Mouse (Mus musculus): ENCODE measurements around the gene Acvrl1. TPM values are rescaled to one million over a fixed set of nuclear protein-coding genes. Genes with fewer than 3 reads are reported as not detected.

Gene Acvrl1
- 7.3 and 7.4 TPM in 2 replicates for polyA plus RNA-seq (2016; fragmentation: Nextera tagmentation; extraction: Ambion mirVana)

DNA sequence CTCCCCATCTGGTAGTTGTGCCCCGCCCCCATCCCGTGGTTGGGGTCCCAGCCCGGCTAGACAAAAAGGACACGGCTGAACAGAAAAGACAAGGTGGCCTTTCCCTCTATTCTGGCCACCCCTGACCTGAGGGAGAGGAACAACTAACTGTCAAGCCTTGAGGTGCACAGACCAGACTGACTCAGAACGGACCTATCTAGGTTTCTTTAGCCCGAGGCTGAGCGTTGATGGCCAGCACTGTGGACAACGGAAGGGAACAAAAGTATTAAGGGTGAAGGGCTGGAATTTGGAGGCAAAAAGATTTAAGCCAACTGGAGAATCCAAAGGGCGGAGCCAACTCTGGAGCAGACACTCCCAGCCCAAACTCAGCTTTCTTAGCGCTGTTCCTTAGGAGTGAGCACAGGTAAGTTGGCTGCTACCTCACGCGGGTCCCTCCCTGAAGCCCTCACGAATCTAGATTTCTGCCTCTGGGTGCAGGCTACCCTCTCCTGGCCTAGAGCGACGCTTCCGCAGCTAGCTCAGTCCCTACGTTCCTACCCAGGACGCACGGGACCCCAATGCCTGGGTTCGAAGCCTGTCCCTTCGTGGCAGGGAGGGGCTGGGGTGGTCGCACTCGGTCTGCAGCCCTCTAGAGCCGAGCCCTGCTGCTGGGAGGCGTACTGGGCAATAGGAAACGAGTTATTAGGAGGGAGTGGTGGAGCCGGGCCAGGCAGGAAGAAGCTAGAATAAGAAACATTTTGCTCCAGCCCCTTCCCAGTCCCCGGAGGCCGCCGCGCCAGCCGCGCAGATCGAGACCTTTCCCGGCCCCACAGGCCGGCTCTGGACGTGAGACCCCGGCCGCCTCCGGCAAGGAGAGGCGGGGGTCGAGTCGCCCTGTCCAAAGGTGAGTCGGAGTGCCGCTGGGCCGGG is at the start of gene Acvrl1:
TSS of gene Acvrl1 (plus strand) at position 342 of the 909 bp plus-strand sequence.
- Histone ChIP-seq H3K4me3 (replicated peaks) (peak within 1 kb of the TSS; percentile 45), H3K4me2 (peak within 1 kb of the TSS; percentile 75), H3K9ac (replicated peaks) (peak within 1 kb of the TSS; percentile 65), H3K9me3 (peaks cover 7% of the 10 kb centered on the region; the same call in 1 of the 2 replicates), H3K27me3 (peaks cover 51% of the 10 kb centered on the region), H3K27ac (no peak within 1 kb of the TSS), H3K36me3 (no peaks in the 10 kb centered on the region), H3K4me1 (replicated peaks) (peaks cover 30% of the 10 kb centered on the region)
- peak; percentile 20; the same call in 1 of the 2 replicates for ATAC-seq (ENCODE audit: insufficient number of reproducible peaks, insufficient read depth, low FRiP score, low TSS enrichment, low read depth)
- 5% methylated on average over 46 of the region's 46 CpGs for WGBS

DNA sequence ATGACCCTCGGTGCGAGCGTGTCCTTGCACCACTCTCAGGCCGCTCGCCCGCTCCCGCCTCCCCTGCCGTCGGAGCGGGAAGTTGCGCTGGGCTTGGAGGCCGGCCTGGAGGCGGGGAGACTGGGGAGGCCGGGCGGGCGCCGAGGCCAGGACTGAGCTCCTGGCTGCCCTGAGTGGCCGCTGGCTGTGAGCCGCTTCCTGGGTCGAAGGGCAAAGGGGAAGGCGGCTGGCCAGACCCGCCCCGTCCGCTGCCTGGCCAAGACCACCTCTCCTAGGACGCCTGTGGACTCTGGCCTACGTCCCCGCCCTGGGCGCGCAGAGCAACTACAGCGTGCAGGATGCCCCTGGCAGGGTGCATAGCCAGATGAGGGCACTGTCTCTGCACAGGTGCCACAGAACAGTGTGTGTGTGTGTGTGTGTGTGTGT is 49.6 kb upstream of the Acvrl1 start:
- H3K4me3 ChIP-seq (replicated peaks), result peak overlapping the region; percentile 98
- under 1% methylated on average over 30 of the region's 30 CpGs for WGBS
- no peaks in the 10 kb centered on the region for H3K9me3 ChIP-seq
- peak; percentile 72 for ATAC-seq (ENCODE audit: insufficient number of reproducible peaks, insufficient read depth, low FRiP score, low TSS enrichment, low read depth)
- H3K9ac ChIP-seq (replicated peaks), result peak overlapping the region; percentile 96
- H3K36me3 ChIP-seq, result peaks cover 5% of the 10 kb centered on the region; the same call in 1 of the 2 replicates
- H3K4me2 ChIP-seq, result peak overlapping the region; percentile 85
- H3K27me3 ChIP-seq, result no peaks in the 10 kb centered on the region
- peaks cover 67% of the 10 kb centered on the region for H3K4me1 ChIP-seq (replicated peaks)
- peak overlapping the region; percentile 92 for H3K27ac ChIP-seq

DNA sequence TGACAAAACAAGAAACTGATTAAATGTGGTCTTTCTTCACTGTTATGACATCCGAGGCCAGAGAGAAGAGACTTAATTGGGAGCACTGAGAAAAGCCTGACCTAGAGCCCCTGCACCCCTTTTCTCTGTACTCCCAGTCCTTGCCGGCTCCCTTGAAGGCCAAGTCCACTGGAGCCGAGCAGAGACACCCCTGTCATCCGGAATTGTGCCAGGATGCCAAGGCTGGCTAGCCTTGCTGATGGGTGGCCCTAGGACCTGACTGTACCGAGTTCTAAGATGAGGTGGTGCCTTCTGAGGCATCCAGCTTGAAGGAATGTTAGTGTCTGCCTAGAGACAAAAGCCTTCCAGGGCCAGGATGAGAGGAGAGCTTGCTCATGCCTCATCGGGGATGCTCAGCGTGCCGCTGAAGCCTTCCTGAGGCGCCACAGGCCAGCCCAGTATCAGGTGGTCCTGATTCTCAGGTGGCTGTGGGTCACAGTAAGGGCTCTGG is 48.2 kb upstream of the Acvrl1 start:
- H3K4me2 ChIP-seq, result no peak overlapping the region
- WGBS, result 81% methylated on average over 9 of the region's 9 CpGs
- no peaks in the 10 kb centered on the region for H3K27me3 ChIP-seq
- no peaks in the 10 kb centered on the region for H3K9me3 ChIP-seq
- H3K36me3 ChIP-seq, result no peaks in the 10 kb centered on the region
- no peak overlapping the region for H3K4me3 ChIP-seq (replicated peaks)
- H3K27ac ChIP-seq, result no peak overlapping the region
- H3K4me1 ChIP-seq (replicated peaks), result peaks cover 67% of the 10 kb centered on the region
- no peak for ATAC-seq (ENCODE audit: insufficient number of reproducible peaks, insufficient read depth, low FRiP score, low TSS enrichment, low read depth)
- no peak overlapping the region for H3K9ac ChIP-seq (replicated peaks)

DNA sequence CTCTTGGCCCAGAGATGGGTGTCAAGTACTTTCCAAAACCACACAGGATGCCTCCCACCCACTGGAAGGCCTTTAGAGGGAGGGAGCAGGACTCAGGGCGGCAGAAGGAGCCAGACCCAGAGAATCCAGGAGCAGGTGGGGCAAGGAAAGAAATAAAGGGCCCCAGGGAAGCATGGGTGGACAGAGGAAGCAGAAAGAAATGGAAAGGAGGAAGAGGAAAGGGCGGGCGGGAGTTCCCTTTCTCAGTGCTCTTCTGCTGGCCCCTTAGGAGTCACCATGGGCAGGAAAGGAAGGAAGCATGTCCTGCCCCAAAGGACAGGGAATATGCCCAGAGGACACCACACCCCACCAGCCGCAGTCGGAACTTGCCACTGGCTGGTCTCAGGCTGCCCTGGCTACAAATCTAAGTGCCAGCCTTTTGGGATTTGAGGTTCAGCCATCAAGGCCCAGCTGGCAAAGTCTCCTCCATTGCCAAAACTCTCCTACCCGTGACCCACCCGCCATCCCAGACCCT is 47.2 kb upstream of the Acvrl1 start:
- ATAC-seq (ENCODE audit: insufficient number of reproducible peaks, insufficient read depth, low FRiP score, low TSS enrichment, low read depth), result no peak
- H3K9ac ChIP-seq (replicated peaks), result no peak overlapping the region
- H3K27me3 ChIP-seq, result no peaks in the 10 kb centered on the region
- H3K36me3 ChIP-seq, result no peaks in the 10 kb centered on the region
- WGBS, result 72% methylated on average over 7 of the region's 7 CpGs
- H3K27ac ChIP-seq, result peak overlapping the region; percentile 82
- H3K4me1 ChIP-seq (replicated peaks), result peaks cover 57% of the 10 kb centered on the region
- no peak overlapping the region for H3K4me3 ChIP-seq (replicated peaks)
- H3K4me2 ChIP-seq, result no peak overlapping the region
- H3K9me3 ChIP-seq, result no peaks in the 10 kb centered on the region

DNA sequence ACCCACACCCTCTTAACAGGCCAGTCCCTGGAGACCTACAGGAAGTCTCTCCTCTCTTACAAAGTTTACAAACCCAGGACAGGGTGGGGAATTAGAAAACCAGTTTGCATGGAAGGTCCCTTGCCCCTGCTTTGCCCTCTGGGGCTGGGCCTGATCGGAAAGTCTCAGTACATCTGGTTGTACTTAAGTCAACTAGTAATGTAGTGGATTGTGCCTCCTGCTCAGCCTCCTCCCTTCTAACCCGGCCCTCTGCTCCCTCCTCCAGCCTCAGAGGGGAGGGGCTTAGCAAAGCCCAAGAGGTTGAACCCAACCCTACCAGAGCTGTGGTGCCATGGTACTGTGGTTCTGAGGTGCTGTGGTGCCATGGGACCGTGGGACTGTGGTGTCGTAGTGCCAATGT is 46.1 kb upstream of the Acvrl1 start:
- H3K27me3 ChIP-seq, result no peaks in the 10 kb centered on the region
- H3K27ac ChIP-seq, result peak overlapping the region; percentile 82
- no peaks in the 10 kb centered on the region for H3K9me3 ChIP-seq
- H3K9ac ChIP-seq (replicated peaks), result no peak overlapping the region
- H3K4me2 ChIP-seq, result peak overlapping the region; percentile 3; the same call in 1 of the 2 replicates
- H3K4me1 ChIP-seq (replicated peaks), result peaks cover 45% of the 10 kb centered on the region
- no peaks in the 10 kb centered on the region for H3K36me3 ChIP-seq
- WGBS, result 38% methylated on average over 4 of the region's 4 CpGs
- ATAC-seq (ENCODE audit: insufficient number of reproducible peaks, insufficient read depth, low FRiP score, low TSS enrichment, low read depth), result peak; percentile 53; the same call in 1 of the 2 replicates
- no peak overlapping the region for H3K4me3 ChIP-seq (replicated peaks)

DNA sequence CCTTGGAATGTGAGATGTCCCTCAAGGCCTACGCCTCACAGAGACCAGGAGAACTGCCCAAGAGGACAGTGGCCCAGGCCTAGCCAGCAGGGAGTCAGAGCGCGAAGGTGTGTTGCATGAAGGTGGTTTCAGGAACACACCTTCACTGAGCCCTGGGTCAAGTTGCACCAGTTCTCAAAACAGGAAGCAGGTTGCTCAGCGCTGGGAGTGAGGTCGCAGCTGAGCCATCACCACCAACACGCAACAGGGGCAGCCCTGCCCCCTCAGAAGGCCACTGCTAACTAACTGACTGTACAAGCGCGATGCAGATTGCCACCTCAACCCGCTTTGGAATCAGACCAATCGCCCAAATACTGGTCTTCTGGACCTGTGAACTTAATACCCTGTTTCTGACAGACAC is 43.8 kb upstream of the Acvrl1 start:
- no peaks in the 10 kb centered on the region for H3K9me3 ChIP-seq
- WGBS, result 71% methylated on average over 10 of the region's 10 CpGs
- H3K27me3 ChIP-seq, result no peaks in the 10 kb centered on the region
- ATAC-seq (ENCODE audit: insufficient number of reproducible peaks, insufficient read depth, low FRiP score, low TSS enrichment, low read depth), result no peak
- H3K4me3 ChIP-seq (replicated peaks), result no peak overlapping the region
- H3K36me3 ChIP-seq, result no peaks in the 10 kb centered on the region
- peaks cover 41% of the 10 kb centered on the region for H3K4me1 ChIP-seq (replicated peaks)
- H3K4me2 ChIP-seq, result no peak overlapping the region
- H3K27ac ChIP-seq, result 0 out of 2 replicates have a peak overlapping the region, but pooled peaks have one; percentile 35
- no peak overlapping the region for H3K9ac ChIP-seq (replicated peaks)

DNA sequence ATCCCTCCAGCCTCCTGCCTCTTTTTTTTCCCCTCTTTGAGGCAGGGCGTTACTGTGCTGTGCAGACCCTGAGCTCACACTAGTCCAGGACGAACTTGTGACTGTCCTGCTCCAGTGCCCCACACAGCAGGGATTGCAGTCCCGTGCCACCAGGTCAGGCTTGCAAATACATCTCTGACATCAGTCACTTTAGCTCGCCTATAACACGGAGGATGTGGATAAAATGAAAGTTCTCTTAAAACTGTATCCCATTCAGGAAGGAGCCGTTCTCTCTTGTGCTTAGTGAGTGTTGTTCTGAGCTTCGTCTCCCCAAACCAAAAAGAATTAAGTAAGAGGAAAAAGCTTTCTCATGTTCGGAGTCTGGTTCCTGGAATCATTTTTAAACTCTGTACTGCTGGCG is 41.9 kb upstream of the Acvrl1 start:
- Histone ChIP-seq H3K9me3 (no peaks in the 10 kb centered on the region), H3K4me3 (replicated peaks) (no peak overlapping the region), H3K36me3 (no peaks in the 10 kb centered on the region), H3K4me2 (no peak overlapping the region), H3K27me3 (no peaks in the 10 kb centered on the region), H3K4me1 (replicated peaks) (peaks cover 27% of the 10 kb centered on the region), H3K9ac (replicated peaks) (no peak overlapping the region), H3K27ac (peak overlapping the region; percentile 14; the same call in 1 of the 2 replicates)
- no peak for ATAC-seq (ENCODE audit: insufficient number of reproducible peaks, insufficient read depth, low FRiP score, low TSS enrichment, low read depth)
- 74% methylated on average over 9 of the region's 9 CpGs for WGBS

DNA sequence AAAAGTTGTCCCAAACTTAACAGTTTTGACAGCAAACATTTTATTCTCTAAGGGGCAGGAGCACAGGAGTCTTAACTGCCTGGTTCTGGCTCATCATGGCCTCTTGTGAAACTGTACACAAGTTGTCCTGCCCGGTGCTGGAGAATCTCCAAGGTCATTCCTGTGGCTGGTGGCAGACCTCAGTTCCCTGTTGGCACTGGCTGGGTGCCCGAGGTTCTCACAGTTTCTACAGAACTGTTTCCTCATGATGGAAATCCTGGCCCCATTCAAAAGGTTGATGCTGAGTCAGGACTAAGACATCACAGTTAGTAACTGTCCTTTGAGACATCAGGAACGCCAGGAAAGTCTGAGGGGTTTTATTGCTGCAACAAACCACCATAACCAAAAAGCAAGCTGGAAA is 41.4 kb upstream of the Acvrl1 start:
- no peak overlapping the region for H3K4me2 ChIP-seq
- no peak for ATAC-seq (ENCODE audit: insufficient number of reproducible peaks, insufficient read depth, low FRiP score, low TSS enrichment, low read depth)
- H3K36me3 ChIP-seq, result no peaks in the 10 kb centered on the region
- no peaks in the 10 kb centered on the region for H3K9me3 ChIP-seq
- WGBS, result 63% methylated on average over 3 of the region's 3 CpGs
- peaks cover 22% of the 10 kb centered on the region for H3K4me1 ChIP-seq (replicated peaks)
- H3K4me3 ChIP-seq (replicated peaks), result no peak overlapping the region
- no peaks in the 10 kb centered on the region for H3K27me3 ChIP-seq
- H3K9ac ChIP-seq (replicated peaks), result no peak overlapping the region
- peak overlapping the region; percentile 14; the same call in 1 of the 2 replicates for H3K27ac ChIP-seq

DNA sequence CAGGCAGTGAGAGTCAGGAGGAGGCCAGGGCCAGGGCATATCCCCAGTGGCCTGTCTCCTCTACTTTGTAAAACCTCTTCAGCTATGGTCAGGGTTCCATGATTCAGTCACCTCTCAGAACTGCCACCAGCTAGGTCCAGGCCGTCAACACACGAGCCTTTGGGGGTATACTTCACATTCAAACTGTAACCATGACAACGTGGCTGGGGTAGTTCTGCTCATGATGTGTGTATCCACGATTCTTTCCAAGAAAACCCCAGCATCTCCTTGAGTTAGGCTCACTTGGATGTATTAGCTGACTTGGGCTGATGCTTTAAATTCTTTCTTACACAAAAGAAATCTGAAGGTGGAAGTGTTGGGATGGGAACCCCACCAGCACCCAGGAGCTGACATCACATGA is 40.0 kb upstream of the Acvrl1 start:
- 83% methylated on average over 4 of the region's 4 CpGs for WGBS
- Histone ChIP-seq H3K4me3 (replicated peaks) (no peak overlapping the region), H3K4me1 (replicated peaks) (peaks cover 25% of the 10 kb centered on the region), H3K27ac (no peak overlapping the region), H3K4me2 (no peak overlapping the region), H3K9ac (replicated peaks) (no peak overlapping the region), H3K9me3 (no peaks in the 10 kb centered on the region), H3K36me3 (no peaks in the 10 kb centered on the region), H3K27me3 (no peaks in the 10 kb centered on the region)
- no peak for ATAC-seq (ENCODE audit: insufficient number of reproducible peaks, insufficient read depth, low FRiP score, low TSS enrichment, low read depth)

DNA sequence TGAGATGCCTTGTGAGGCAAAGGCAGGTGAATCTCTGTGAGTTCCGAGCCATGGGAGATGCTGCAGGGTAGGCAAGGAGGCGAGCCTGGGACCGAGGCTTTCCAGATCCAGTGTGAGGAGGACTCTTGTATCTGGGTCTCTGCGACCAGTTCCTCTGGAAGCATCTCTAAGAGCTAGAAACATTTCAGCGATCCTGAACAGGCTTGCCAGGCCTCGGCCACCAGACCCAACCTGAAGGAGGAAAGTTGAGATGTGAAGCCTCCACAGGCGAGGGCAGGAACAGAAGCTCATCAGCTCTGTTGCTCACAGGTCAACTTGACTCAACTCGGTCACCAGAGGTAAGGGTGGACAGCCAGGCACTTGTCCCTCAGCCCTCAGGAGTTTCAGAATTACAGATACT is 36.8 kb upstream of the Acvrl1 start:
- Histone ChIP-seq H3K27ac (peak overlapping the region; percentile 88; the same call in 1 of the 2 replicates), H3K9ac (replicated peaks) (no peak overlapping the region), H3K9me3 (no peaks in the 10 kb centered on the region), H3K4me1 (replicated peaks) (peaks cover 39% of the 10 kb centered on the region), H3K4me3 (replicated peaks) (no peak overlapping the region), H3K27me3 (no peaks in the 10 kb centered on the region), H3K4me2 (no peak overlapping the region), H3K36me3 (no peaks in the 10 kb centered on the region)
- WGBS, result 88% methylated on average over 8 of the region's 8 CpGs
- ATAC-seq (ENCODE audit: insufficient number of reproducible peaks, insufficient read depth, low FRiP score, low TSS enrichment, low read depth), result no peak

DNA sequence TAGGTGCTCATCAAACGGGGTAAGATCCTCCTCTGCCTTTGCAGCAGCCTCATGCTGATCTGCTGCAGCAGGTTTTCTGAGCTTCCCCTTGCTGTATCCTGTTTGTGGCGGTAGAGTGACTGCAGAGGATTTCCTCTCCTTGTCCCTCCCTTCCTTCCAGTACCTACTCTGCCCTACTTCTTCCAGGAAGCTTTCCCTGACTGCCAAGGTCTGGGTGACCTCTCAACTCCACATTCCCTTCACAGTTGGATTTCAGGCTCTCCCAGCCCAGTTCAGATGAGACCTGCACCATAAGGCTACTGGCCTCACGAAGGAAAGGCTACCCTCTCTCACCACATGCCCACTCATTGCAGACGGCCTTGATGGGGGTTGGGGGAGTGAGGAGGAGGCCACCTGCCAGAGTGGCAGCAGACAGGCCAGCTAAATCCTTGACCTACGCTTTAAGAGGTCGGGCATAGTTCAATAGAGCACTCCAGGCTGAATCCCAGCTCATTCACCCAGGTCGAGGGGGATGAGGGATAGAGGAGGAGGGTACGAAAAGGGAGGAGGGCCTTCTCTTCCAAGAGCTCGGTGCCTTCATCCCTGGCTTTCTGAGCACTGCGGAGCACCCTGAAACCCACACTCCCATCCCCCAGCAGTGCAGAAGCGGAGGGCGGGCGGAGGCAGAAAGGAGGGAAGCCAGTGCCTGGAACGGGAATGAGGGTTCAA is 36.0 kb upstream of the Acvrl1 start:
- Histone ChIP-seq H3K9me3 (no peaks in the 10 kb centered on the region), H3K9ac (replicated peaks) (peak overlapping the region; percentile 34; the same call in 1 of the 2 replicates), H3K4me3 (replicated peaks) (0 out of 2 replicates have a peak overlapping the region, but pooled peaks have one; percentile 4), H3K27ac (peak overlapping the region; percentile 88), H3K4me1 (replicated peaks) (peaks cover 46% of the 10 kb centered on the region), H3K36me3 (no peaks in the 10 kb centered on the region), H3K27me3 (no peaks in the 10 kb centered on the region), H3K4me2 (peak overlapping the region; percentile 41)
- peak; percentile 23 for ATAC-seq (ENCODE audit: insufficient number of reproducible peaks, insufficient read depth, low FRiP score, low TSS enrichment, low read depth)
- WGBS, result 23% methylated on average over 14 of the region's 14 CpGs
